Mouse (Mus musculus): ENCODE measurements around the gene Arap2.

- no peak for TF ChIP-seq CTCF (conservative IDR thresholded peaks at IDR 0.05; ENCODE audit: low read length)
- TF ChIP-seq NANOG (IDR thresholded peaks at IDR 0.05; ENCODE audit: borderline replicate concordance, low read length) = no peak
- TF ChIP-seq POU5F1 (IDR thresholded peaks at IDR 0.05; ENCODE audit: borderline replicate concordance, low read length) = no peak
Measured at GRCm38 (mm10) chr5:62628901-62629300, 137.1 kb downstream of the Arap2 start.
